Mouse (Mus musculus) erythroblast, embryonic 14.5 days (primary cell): Measurements from ENCODE around the gene Kdm4b.

Source experiments
- GATA1 ChIP-seq: IDR thresholded peaks from 2 replicates; pipeline ENCODE4 v1.6.1; 2012; ENCODE audit warnings: low read length, inconsistent platforms, mixed read lengths
- TAL1 ChIP-seq: IDR thresholded peaks from 3 replicates; pipeline ENCODE4 v1.6.1; 2012; ENCODE audit warnings: low read length, inconsistent platforms, mixed read lengths

- TF ChIP-seq GATA1, result no peak
- TF ChIP-seq TAL1, result no peak
Observed at GRCm38 (mm10) chr17:56381183-56381582, 55.3 kb downstream of the Kdm4b start.
